Mouse (Mus musculus) C2C12 (cell line): Measurements from ENCODE around the gene Wfdc15b.

ENCODE experiments used
- CTCF ChIP-seq: IDR thresholded peaks from one replicate; pipeline ENCODE4 v1.5.1; 2011; ENCODE audit not compliant: control insufficient read depth, insufficient read depth, insufficient read length
- MYOD1 ChIP-seq: IDR thresholded peaks from one replicate; pipeline ENCODE4 v1.6.1; 2011; ENCODE audit warnings: low read depth; ENCODE audit not compliant: control insufficient read depth, insufficient read length
- USF1 ChIP-seq: IDR thresholded peaks from one replicate; pipeline ENCODE4 v1.6.1; 2011; ENCODE audit warnings: low read depth, mild to moderate bottlenecking, control low read depth, moderate library complexity

GRCm38 (mm10) chr2:164170902-164171301 lies 50.6 kb downstream of the Wfdc15b start, which contains the start of gene Kcns1:
- TF ChIP-seq USF1 (no peak), MYOD1 (no peak), CTCF (no peak)
